Mouse (Mus musculus) naive thymus-derived CD4-positive, alpha-beta T cell, adult 2 months (primary cell): ENCODE results near the gene Hoxd11.

Experiments used
- DNase-seq: peaks from one replicate; pipeline ENCODE4 v3.0.0-alpha.2; 2011; ENCODE audit warnings: low read depth

The Hoxd11 gene

GRCm38 (mm10) chr2:74731055-74731454, 51.7 kb downstream of the Hoxd11 start:
- DNase-seq, result no peak

DNA sequence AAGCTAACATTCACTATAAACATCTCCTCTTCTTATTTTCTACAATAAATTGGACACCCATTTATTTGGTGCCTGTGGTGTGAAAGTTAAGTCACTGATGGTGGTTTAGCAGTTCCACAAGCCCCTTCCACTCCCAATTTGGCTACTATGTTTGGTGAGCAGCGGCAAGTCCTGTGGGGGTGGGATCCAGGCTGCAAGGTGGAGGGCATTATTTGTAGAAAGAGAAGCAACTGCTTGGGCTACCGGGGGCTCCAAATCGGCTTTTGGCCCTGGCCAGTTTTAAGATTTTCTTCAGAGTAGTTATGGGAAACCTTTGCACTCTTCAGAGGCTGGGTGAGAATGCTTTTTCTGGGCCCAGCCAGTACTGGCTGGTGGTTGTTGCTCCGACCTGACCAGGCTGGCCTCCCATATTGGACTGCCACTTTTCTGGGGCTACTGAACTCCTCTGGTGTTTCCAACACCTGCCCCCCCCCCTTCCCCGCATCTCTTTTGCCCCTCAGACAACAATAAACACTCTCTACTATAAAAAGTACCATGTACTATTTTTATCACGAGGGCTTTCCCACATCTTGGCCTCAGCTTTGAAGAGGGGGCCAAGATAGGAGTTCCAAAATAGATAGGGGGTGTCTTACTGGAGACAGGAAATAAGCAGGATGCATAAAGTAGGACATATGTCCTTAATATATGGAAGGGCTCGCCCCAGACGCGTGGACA, 52.6 kb downstream of the Hoxd11 start:
- DNase-seq, result no peak

DNA sequence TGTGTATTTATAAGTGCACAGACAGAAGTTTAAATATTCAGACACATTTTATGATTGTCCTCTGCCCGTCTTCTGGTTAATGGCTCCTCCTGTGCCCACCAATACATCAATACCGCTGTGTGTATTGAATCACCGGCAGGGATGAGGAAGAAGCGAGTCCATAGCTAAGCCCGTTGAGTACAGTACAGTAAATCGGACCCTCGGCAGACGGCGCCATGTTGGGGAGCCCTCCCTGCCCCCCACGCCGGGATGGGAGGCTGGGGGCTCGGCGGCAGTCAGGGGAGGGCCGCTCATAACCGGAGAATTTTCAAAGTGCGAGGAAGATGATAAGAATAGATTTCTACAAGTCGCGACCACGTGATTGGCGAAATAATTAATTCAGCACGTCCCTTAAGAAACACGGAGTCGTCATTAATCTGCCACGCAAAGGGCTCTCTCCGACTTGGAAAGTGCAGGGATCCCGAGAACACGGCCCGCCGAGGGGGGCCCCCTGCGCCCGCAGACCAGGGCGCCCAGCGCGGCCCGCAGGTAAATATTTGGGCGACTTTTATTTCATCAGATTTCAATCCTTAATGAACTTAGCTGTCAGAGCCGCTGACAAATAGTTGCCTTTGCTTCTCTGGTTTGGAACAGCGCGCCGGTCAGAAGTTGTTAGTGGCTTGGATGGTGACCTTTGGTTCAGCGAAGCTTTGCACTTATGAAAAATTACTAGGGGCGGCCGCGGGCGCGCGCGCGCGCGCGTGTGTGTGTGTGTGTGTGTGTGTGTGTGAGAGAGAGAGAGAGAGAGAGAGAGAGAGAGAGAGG, 53.4 kb downstream of the Hoxd11 start:
- DNase-seq, result no peak

GRCm38 (mm10) chr2:74733317-74733661, 53.9 kb downstream of the Hoxd11 start:
- DNase-seq, result no peak

DNA sequence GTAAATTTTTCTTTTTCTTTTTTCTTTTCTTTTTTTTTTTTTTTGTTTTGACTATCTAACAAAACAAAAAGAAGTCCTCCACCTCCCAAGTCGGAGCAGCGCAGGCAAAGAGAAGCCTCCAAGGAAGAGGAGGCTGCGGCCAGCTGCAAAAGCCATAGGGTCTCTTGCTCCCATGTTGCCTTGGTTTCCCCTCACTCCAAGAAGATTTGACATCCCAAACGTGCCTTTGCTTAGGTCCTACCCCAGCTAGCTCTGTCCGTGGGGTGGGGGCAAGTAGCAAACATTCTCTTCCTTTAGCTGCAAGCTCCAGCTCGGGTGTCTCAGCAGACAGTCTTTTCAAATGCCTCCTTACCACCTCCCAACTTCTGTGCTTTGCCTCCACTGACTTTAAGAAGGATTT, 54.4 kb downstream of the Hoxd11 start:
- DNase-seq, result no peak

GRCm38 (mm10) chr2:74734451-74734850, 55.1 kb downstream of the Hoxd11 start:
- no peak for DNase-seq

GRCm38 (mm10) chr2:74734996-74735811, 55.8 kb downstream of the Hoxd11 start:
- DNase-seq, result no peak

GRCm38 (mm10) chr2:74735851-74736687, 56.7 kb downstream of the Hoxd11 start:
- no peak for DNase-seq
